Mouse (Mus musculus): ENCODE data around the gene Myh9. TPM values are rescaled to one million over a fixed set of nuclear protein-coding genes. Genes with fewer than 3 reads are reported as not detected.

The Myh9 gene
- polyA plus RNA-seq, 1 experiment from 2014 or later, result 86.6 TPM

GRCm38 (mm10) chr15:77855301-77855700 lies 13.3 kb upstream of the Myh9 start:
- TF ChIP-seq CTCF (IDR thresholded peaks at IDR 0.05; ENCODE audit: low read depth), result no peak
- 38% methylated on average over 8 of the region's 8 CpGs for WGBS
- no peaks in the 10 kb centered on the region for H3K9me3 ChIP-seq (ENCODE audit: low read depth, low read length)
- H3K4me2 ChIP-seq, result no peak overlapping the region
- no peak for ATAC-seq (ENCODE audit: insufficient read depth)
- no peaks in the 10 kb centered on the region for H3K27me3 ChIP-seq (ENCODE audit: insufficient read depth, low read length)
- H3K27ac ChIP-seq (ENCODE audit: low read depth), result peak overlapping the region; percentile 19; the same call in 1 of the 2 replicates
- no peak for DNase-seq
- H3K36me3 ChIP-seq (ENCODE audit: insufficient read depth), result no peaks in the 10 kb centered on the region
- H3K4me1 ChIP-seq (ENCODE audit: insufficient read depth), result 0 out of 2 replicates have a peak, but pooled peaks cover 9% of the 10 kb centered on the region
- H3K4me3 ChIP-seq (ENCODE audit: low read depth, low read length), result no peak overlapping the region
- H3K9ac ChIP-seq, result no peak overlapping the region

GRCm38 (mm10) chr15:77852001-77852400 lies 10.0 kb upstream of the Myh9 start:
- no peaks in the 10 kb centered on the region for H3K27me3 ChIP-seq (ENCODE audit: insufficient read depth, low read length)
- H3K9me3 ChIP-seq (ENCODE audit: low read depth, low read length), result no peaks in the 10 kb centered on the region
- DNase-seq (no peak), ATAC-seq (ENCODE audit: insufficient read depth) (no peak)
- no peaks in the 10 kb centered on the region for H3K36me3 ChIP-seq (ENCODE audit: insufficient read depth)
- no peak overlapping the region for H3K9ac ChIP-seq
- no peak overlapping the region for H3K4me3 ChIP-seq (ENCODE audit: low read depth, low read length)
- TF ChIP-seq CTCF (IDR thresholded peaks at IDR 0.05; ENCODE audit: low read depth), result no peak
- peaks cover 5% of the 10 kb centered on the region; the same call in 1 of the 2 replicates for H3K4me1 ChIP-seq (ENCODE audit: insufficient read depth)
- H3K4me2 ChIP-seq, result no peak overlapping the region
- H3K27ac ChIP-seq (ENCODE audit: low read depth), result no peak overlapping the region
- WGBS, result 82% methylated on average over 2 of the region's 2 CpGs

- DNase-seq (peak; percentile 50), ATAC-seq (ENCODE audit: insufficient read depth) (no peak)
- WGBS, result 15% methylated on average over 3 of the region's 3 CpGs
- no peak overlapping the region for H3K9ac ChIP-seq
- no peaks in the 10 kb centered on the region for H3K9me3 ChIP-seq (ENCODE audit: low read depth, low read length)
- no peak overlapping the region for H3K4me3 ChIP-seq (ENCODE audit: low read depth, low read length)
- H3K4me1 ChIP-seq (ENCODE audit: insufficient read depth), result no peaks in the 10 kb centered on the region; the same call in 1 of the 2 replicates
- no peaks in the 10 kb centered on the region for H3K36me3 ChIP-seq (ENCODE audit: insufficient read depth)
- no peak for TF ChIP-seq CTCF (IDR thresholded peaks at IDR 0.05; ENCODE audit: low read depth)
- no peak overlapping the region for H3K27ac ChIP-seq (ENCODE audit: low read depth)
- H3K4me2 ChIP-seq, result no peak overlapping the region
- no peaks in the 10 kb centered on the region for H3K27me3 ChIP-seq (ENCODE audit: insufficient read depth, low read length)
Observed at GRCm38 (mm10) chr15:77851136-77851535, 9.2 kb upstream of the Myh9 start.

GRCm38 (mm10) chr15:77849572-77850229 lies 7.7 kb upstream of the Myh9 start:
- ATAC-seq (ENCODE audit: insufficient read depth) (0 out of 2 replicates have a peak, but pooled peaks have one; percentile 10), DNase-seq (no peak)
- H3K27ac ChIP-seq (ENCODE audit: low read depth), result peak overlapping the region; percentile 81

GRCm38 (mm10) chr15:77849039-77849436 lies 7.1 kb upstream of the Myh9 start:
- Histone ChIP-seq H3K9me3 (ENCODE audit: low read depth, low read length) (no peaks in the 10 kb centered on the region), H3K27ac (ENCODE audit: low read depth) (peak overlapping the region; percentile 81), H3K27me3 (ENCODE audit: insufficient read depth, low read length) (no peaks in the 10 kb centered on the region), H3K4me2 (no peak overlapping the region), H3K36me3 (ENCODE audit: insufficient read depth) (no peaks in the 10 kb centered on the region), H3K4me3 (ENCODE audit: low read depth, low read length) (no peak overlapping the region), H3K4me1 (ENCODE audit: insufficient read depth) (no peaks in the 10 kb centered on the region; the same call in 1 of the 2 replicates), H3K9ac (no peak overlapping the region)
- ATAC-seq (ENCODE audit: insufficient read depth) (peak; percentile 60), DNase-seq (peak; percentile 59)
- WGBS, result 57% methylated on average over 5 of the region's 5 CpGs
- no peak for TF ChIP-seq CTCF (IDR thresholded peaks at IDR 0.05; ENCODE audit: low read depth)

More at GRCm38 (mm10) chr15:77849572-77850229, 7.7 kb upstream of the Myh9 start:
- no peaks in the 10 kb centered on the region for H3K36me3 ChIP-seq (ENCODE audit: insufficient read depth)
- H3K4me3 ChIP-seq (ENCODE audit: low read depth, low read length), result no peak overlapping the region
- TF ChIP-seq CTCF (IDR thresholded peaks at IDR 0.05; ENCODE audit: low read depth), result no peak
- H3K27me3 ChIP-seq (ENCODE audit: insufficient read depth, low read length), result no peaks in the 10 kb centered on the region
- no peak overlapping the region for H3K4me2 ChIP-seq
- 67% methylated on average over 9 of the region's 9 CpGs for WGBS
- no peak overlapping the region for H3K9ac ChIP-seq
- H3K9me3 ChIP-seq (ENCODE audit: low read depth, low read length), result no peaks in the 10 kb centered on the region
- H3K4me1 ChIP-seq (ENCODE audit: insufficient read depth), result no peaks in the 10 kb centered on the region; the same call in 1 of the 2 replicates

- no peak for DNase-seq
- Histone ChIP-seq H3K4me3 (ENCODE audit: low read depth, low read length) (no peak overlapping the region), H3K27ac (ENCODE audit: low read depth) (peak overlapping the region; percentile 81), H3K9ac (no peak overlapping the region), H3K4me1 (ENCODE audit: insufficient read depth) (no peaks in the 10 kb centered on the region; the same call in 1 of the 2 replicates), H3K4me2 (no peak overlapping the region), H3K9me3 (ENCODE audit: low read depth, low read length) (no peaks in the 10 kb centered on the region), H3K36me3 (ENCODE audit: insufficient read depth) (no peaks in the 10 kb centered on the region), H3K27me3 (ENCODE audit: insufficient read depth, low read length) (no peaks in the 10 kb centered on the region)
- WGBS, result 66% methylated on average over 16 of the region's 16 CpGs
- TF ChIP-seq CTCF (IDR thresholded peaks at IDR 0.05; ENCODE audit: low read depth), result no peak
- peak; percentile 26; the same call in 1 of the 2 replicates for ATAC-seq (ENCODE audit: insufficient read depth)
Observed at GRCm38 (mm10) chr15:77848415-77849038, 6.6 kb upstream of the Myh9 start.

DNA sequence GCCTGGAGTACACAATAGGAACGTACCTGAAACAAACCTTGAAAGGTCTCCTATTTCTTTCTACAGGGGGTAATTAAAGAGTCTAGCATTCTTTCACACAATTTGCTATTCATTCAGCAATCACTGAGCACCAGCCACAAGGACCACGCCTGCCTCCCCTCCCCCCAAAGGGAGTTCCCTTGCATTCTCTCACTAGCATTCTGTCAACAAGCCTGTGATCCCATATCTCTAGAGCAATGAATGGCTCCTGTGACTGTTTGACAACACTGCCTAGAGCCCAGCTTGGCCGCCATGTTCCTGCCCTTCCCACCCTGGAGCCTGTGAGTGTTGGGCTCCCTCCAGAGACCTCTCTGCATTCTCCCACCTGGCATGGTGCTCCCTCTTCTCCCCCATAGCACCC lies 5.9 kb upstream of the Myh9 start:
- ATAC-seq (ENCODE audit: insufficient read depth) (no peak), DNase-seq (no peak)
- no peak overlapping the region for H3K27ac ChIP-seq (ENCODE audit: low read depth)
- no peak overlapping the region for H3K4me2 ChIP-seq
- no peaks in the 10 kb centered on the region; the same call in 1 of the 2 replicates for H3K4me1 ChIP-seq (ENCODE audit: insufficient read depth)
- H3K27me3 ChIP-seq (ENCODE audit: insufficient read depth, low read length), result no peaks in the 10 kb centered on the region
- H3K36me3 ChIP-seq (ENCODE audit: insufficient read depth), result no peaks in the 10 kb centered on the region
- no peaks in the 10 kb centered on the region for H3K9me3 ChIP-seq (ENCODE audit: low read depth, low read length)
- H3K4me3 ChIP-seq (ENCODE audit: low read depth, low read length), result no peak overlapping the region
- no peak for TF ChIP-seq CTCF (IDR thresholded peaks at IDR 0.05; ENCODE audit: low read depth)
- 40% methylated on average over 3 of the region's 3 CpGs for WGBS
- no peak overlapping the region for H3K9ac ChIP-seq

All from lung, embryonic 14.5 days (tissue).